ENCODE assay signal across 8 mouse cellular contexts in genomic region chr4:154635241-154636052, GRCm38 (mm10). TPM values are rescaled to one million over a fixed set of nuclear protein-coding genes. Genes with fewer than 3 reads are reported as not detected.
DNase-seq lines count a peak whose midpoint lies in the region; ATAC-seq and TF ChIP-seq lines count a peak whose summit lies in the region.

No protein-coding gene starts in this region.

- no peaks in the 10 kb centered on the region for H3K9me3 ChIP-seq in embryonic facial prominence, embryonic 11.5 days (replicated peaks; ENCODE audit: control insufficient read depth, low read length)
- H3K9me3 ChIP-seq in heart, postnatal 0 days (replicated peaks; ENCODE audit: control insufficient read depth, low read length), result no peaks in the 10 kb centered on the region
- no peaks in the 10 kb centered on the region for H3K9me3 ChIP-seq in limb, embryonic 15.5 days
- H3K9me3 ChIP-seq in midbrain, embryonic 16.5 days (replicated peaks; ENCODE audit: control insufficient read depth, low read length, poor library complexity, severe bottlenecking), result no peaks in the 10 kb centered on the region

- no peak for TF ChIP-seq EP300 in heart, postnatal 0 days (IDR thresholded peaks at IDR 0.05; ENCODE audit: low read depth)

- peak overlapping the region; percentile 97 for H3K27ac ChIP-seq in embryonic facial prominence, embryonic 11.5 days (replicated peaks; ENCODE audit: low read depth, low read length)
- H3K27ac ChIP-seq in heart, postnatal 0 days (ENCODE audit: low read depth), result peak overlapping the region; percentile 91
- peak overlapping the region; percentile 97 for H3K27ac ChIP-seq in limb, embryonic 15.5 days
- peak overlapping the region; percentile 76 for H3K27ac ChIP-seq in midbrain, embryonic 16.5 days (ENCODE audit: low read length)

- peaks cover 8% of the 10 kb centered on the region for H3K4me1 ChIP-seq in embryonic facial prominence, embryonic 11.5 days (ENCODE audit: control insufficient read depth, insufficient read depth, low read length)
- H3K4me1 ChIP-seq in heart, postnatal 0 days (ENCODE audit: control insufficient read depth, insufficient read depth), result peaks cover 11% of the 10 kb centered on the region; the same call in 1 of the 2 replicates
- H3K4me1 ChIP-seq in limb, embryonic 15.5 days, result peaks cover 57% of the 10 kb centered on the region
- peaks cover 25% of the 10 kb centered on the region for H3K4me1 ChIP-seq in midbrain, embryonic 16.5 days (ENCODE audit: control insufficient read depth, insufficient read depth, low read length)

- no peak for TF ChIP-seq CTCF in heart, postnatal 0 days (IDR thresholded peaks at IDR 0.05; ENCODE audit: low read depth)

- H3K27me3 ChIP-seq in embryonic facial prominence, embryonic 11.5 days (ENCODE audit: control insufficient read depth, insufficient read depth, low read length), result peaks cover 34% of the 10 kb centered on the region
- H3K27me3 ChIP-seq in heart, postnatal 0 days (ENCODE audit: control insufficient read depth, insufficient read depth, low read length), result peaks cover 56% of the 10 kb centered on the region
- peaks cover 80% of the 10 kb centered on the region for H3K27me3 ChIP-seq in limb, embryonic 15.5 days
- H3K27me3 ChIP-seq in midbrain, embryonic 16.5 days (ENCODE audit: control insufficient read depth, insufficient read depth, low read depth, low read length), result peaks cover 73% of the 10 kb centered on the region

- DNase-seq in lung, adult 18-20 months, result peak; percentile 29 to 32
- DNase-seq in lung, postnatal 25 days (ENCODE audit: low spot score), result no peak
- peak; percentile 39 for DNase-seq in embryonic facial prominence, embryonic 11.5 days (ENCODE audit: low spot score)
- no peak for DNase-seq in heart, postnatal 0 days (ENCODE audit: low spot score)
- DNase-seq in MN1 (ENCODE audit: low spot score), result no peak
- DNase-seq in layer of hippocampus, adult 8-10 months (ENCODE audit: low spot score in 2 of 2), result no peak

- no peaks in the 10 kb centered on the region for H3K36me3 ChIP-seq in embryonic facial prominence, embryonic 11.5 days (replicated peaks; ENCODE audit: control insufficient read depth, insufficient read depth, low read depth, low read length)
- no peaks in the 10 kb centered on the region for H3K36me3 ChIP-seq in heart, postnatal 0 days (replicated peaks; ENCODE audit: control insufficient read depth, insufficient read depth, low read length)
- no peaks in the 10 kb centered on the region for H3K36me3 ChIP-seq in limb, embryonic 15.5 days
- no peaks in the 10 kb centered on the region for H3K36me3 ChIP-seq in midbrain, embryonic 16.5 days (ENCODE audit: control insufficient read depth, insufficient read depth, low read length)

- H3K4me2 ChIP-seq in embryonic facial prominence, embryonic 11.5 days (ENCODE audit: low read depth, low read length), result peak overlapping the region; percentile 96
- H3K4me2 ChIP-seq in heart, postnatal 0 days (ENCODE audit: low read depth, low read length), result peak overlapping the region; percentile 75
- peak overlapping the region; percentile 85 for H3K4me2 ChIP-seq in limb, embryonic 15.5 days
- peak overlapping the region; percentile 62 for H3K4me2 ChIP-seq in midbrain, embryonic 16.5 days (ENCODE audit: low read length)

- WGBS in embryonic facial prominence, embryonic 11.5 days, result under 1% methylated on average over 93 of the region's 94 CpGs
- WGBS in heart, postnatal 0 days, result under 1% methylated on average over 94 of the region's 94 CpGs
- WGBS in limb, embryonic 15.5 days, result under 1% methylated on average over 77 of the region's 94 CpGs
- WGBS in midbrain, embryonic 16.5 days, result under 1% methylated on average over 89 of the region's 94 CpGs

- peak; percentile 31 for ATAC-seq in embryonic facial prominence, embryonic 11.5 days (replicated peaks; ENCODE audit: insufficient number of reproducible peaks, low FRiP score, low TSS enrichment, low read depth)
- ATAC-seq in heart, postnatal 0 days (ENCODE audit: insufficient read depth, low read depth), result peak; percentile 28
- no peak for ATAC-seq in limb, embryonic 15.5 days (ENCODE audit: insufficient number of reproducible peaks, low FRiP score, low TSS enrichment, low read depth)
- 0 out of 2 replicates have a peak, but pooled peaks have one; percentile 23 for ATAC-seq in midbrain, embryonic 16.5 days

- peak overlapping the region; percentile 94 for H3K9ac ChIP-seq in embryonic facial prominence, embryonic 11.5 days (replicated peaks; ENCODE audit: low read length)
- H3K9ac ChIP-seq in heart, postnatal 0 days (replicated peaks; ENCODE audit: low read depth, low read length), result peak overlapping the region; percentile 86
- H3K9ac ChIP-seq in limb, embryonic 15.5 days, result peak overlapping the region; percentile 68
- peak overlapping the region; percentile 62 for H3K9ac ChIP-seq in midbrain, embryonic 16.5 days (ENCODE audit: low read depth, low read length)

- H3K4me3 ChIP-seq in embryonic facial prominence, embryonic 11.5 days (ENCODE audit: low read depth, low read length), result peak overlapping the region; percentile 79
- H3K4me3 ChIP-seq in heart, postnatal 0 days (ENCODE audit: low read depth, low read length), result peak overlapping the region; percentile 68
- H3K4me3 ChIP-seq in limb, embryonic 15.5 days, result peak overlapping the region; percentile 70
- peak overlapping the region; percentile 41 for H3K4me3 ChIP-seq in midbrain, embryonic 16.5 days (ENCODE audit: low read depth, low read length)

RNA-seq across cellular contexts. Expression of gene Prdm16, which starts 1.2 kb away (rescaled TPM):
- polyA plus RNA-seq in embryonic facial prominence, embryonic 11.5 days (2014; fragmentation: Nextera tagmentation; extraction: Ambion mirVana), result 22.3 and 28.3 TPM in 2 replicates
- total RNA-seq in heart, postnatal 0 days (2014; rRNA removed; ENCODE audit: low replicate concordance), result 9.3 and 9.8 TPM in 2 replicates
- polyA plus RNA-seq in heart, postnatal 0 days (2015; fragmentation: Nextera tagmentation; extraction: Ambion mirVana), result 10.7 and 14.7 TPM in 2 replicates
- polyA plus RNA-seq in limb, embryonic 15.5 days (2015; fragmentation: Nextera tagmentation; extraction: Ambion mirVana), result 16.9 and 17.5 TPM in 2 replicates
- 11.8 and 13.1 TPM in 2 replicates for polyA plus RNA-seq in midbrain, embryonic 16.5 days (2015; fragmentation: Nextera tagmentation; extraction: Ambion mirVana)
- 10 to 100 TPM in 3 of 4 experiments, 1 to 10 TPM in 1; 9.3 to 15.5 (median 13.9) TPM for total RNA-seq in layer of hippocampus, adult 8-10 months (2022)

RNA-seq across cellular contexts. Expression of gene Actrt2, which starts 32.2 kb away (rescaled TPM):
- polyA plus RNA-seq in embryonic facial prominence, embryonic 11.5 days (2014; fragmentation: Nextera tagmentation; extraction: Ambion mirVana), result not detected in 2 replicates
- not detected in 2 replicates for total RNA-seq in heart, postnatal 0 days (2014; rRNA removed; ENCODE audit: low replicate concordance)
- not detected in 2 replicates for polyA plus RNA-seq in heart, postnatal 0 days (2015; fragmentation: Nextera tagmentation; extraction: Ambion mirVana)
- polyA plus RNA-seq in limb, embryonic 15.5 days (2015; fragmentation: Nextera tagmentation; extraction: Ambion mirVana), result not detected in 2 replicates
- polyA plus RNA-seq in midbrain, embryonic 16.5 days (2015; fragmentation: Nextera tagmentation; extraction: Ambion mirVana), result not detected in 2 replicates
- total RNA-seq in layer of hippocampus, adult 8-10 months (2022), result not detected

Comparison
In these comparisons a context has a peak if more than half of its experiments do, and no peak if none do; other contexts are left out.
1. DNase-seq: peak in lung, adult 18-20 months (2 of 2) and embryonic facial prominence, embryonic 11.5 days (single experiment); none in lung, postnatal 25 days (single experiment), heart, postnatal 0 days (single experiment), MN1 (single experiment) and layer of hippocampus, adult 8-10 months (0 of 2).
2. Peak in every context shown above with its lines, with median percentiles within 50 percentile points of each other: H3K27ac ChIP-seq, H3K4me2 ChIP-seq, H3K4me3 ChIP-seq and H3K9ac ChIP-seq.